Mouse (Mus musculus) urinary bladder, adult 18-20 months (tissue): Measurements from ENCODE around the gene Sult2b1.

Experiments
- DNase-seq, 2 experiments: peaks; one replicate each; pipeline ENCODE4 v3.0.0; 2022; ENCODE audit warnings: low spot score in 2 of 2, mixed read lengths in 2 of 2

Gene Sult2b1

DNA sequence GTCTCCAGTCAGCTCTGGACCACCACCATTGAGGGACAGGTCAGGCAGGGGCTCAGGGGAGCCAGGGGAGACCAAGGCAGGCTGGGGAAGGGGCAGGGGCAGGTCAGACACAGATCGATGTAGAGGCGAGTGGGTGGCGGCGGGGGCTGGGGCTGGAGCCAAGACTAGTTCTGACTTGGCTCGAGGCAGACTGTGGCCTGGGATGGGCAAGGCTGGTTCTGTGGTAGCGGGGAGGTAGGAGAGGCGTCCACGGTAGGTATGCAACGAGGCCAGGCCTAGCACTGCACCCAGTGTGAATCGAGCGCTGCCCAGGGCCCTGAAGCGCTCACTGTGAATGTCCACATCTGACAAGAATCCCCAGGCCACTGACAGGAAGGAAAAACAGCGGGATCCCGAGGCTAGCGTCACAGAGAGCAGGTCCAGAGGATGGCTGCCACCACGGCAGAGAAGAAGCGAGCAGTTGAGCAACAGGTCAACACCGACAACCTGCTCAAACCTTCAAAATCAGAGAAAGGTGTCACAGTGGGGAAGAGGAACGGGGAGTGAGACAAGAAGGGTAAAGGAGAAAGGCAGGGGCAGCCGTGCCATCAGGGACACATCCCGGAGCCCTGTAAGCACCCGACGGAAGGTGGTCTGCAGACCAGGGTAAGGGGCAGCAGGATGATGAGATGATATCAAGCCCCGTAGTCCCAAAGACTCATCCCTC is 73.0 kb downstream of the Sult2b1 start:
- DNase-seq, result no peak

- no peak for DNase-seq
These were observed 73.8 kb downstream of the Sult2b1 start for GRCm38 (mm10) chr7:45710477-45711191.

- no peak for DNase-seq
These were observed 74.7 kb downstream of the Sult2b1 start for GRCm38 (mm10) chr7:45709677-45710355.

GRCm38 (mm10) chr7:45709036-45709435 is 75.4 kb downstream of the Sult2b1 start:
- no peak for DNase-seq

GRCm38 (mm10) chr7:45708221-45708761 is 76.2 kb downstream of the Sult2b1 start:
- DNase-seq, result no peak

- peak; percentile 95 to 98 for DNase-seq
These were observed 77.0 kb downstream of the Sult2b1 start for GRCm38 (mm10) chr7:45707375-45707967.

GRCm38 (mm10) chr7:45706721-45707241 is 77.7 kb downstream of the Sult2b1 start:
- DNase-seq, result peak; percentile 85 to 86

DNA sequence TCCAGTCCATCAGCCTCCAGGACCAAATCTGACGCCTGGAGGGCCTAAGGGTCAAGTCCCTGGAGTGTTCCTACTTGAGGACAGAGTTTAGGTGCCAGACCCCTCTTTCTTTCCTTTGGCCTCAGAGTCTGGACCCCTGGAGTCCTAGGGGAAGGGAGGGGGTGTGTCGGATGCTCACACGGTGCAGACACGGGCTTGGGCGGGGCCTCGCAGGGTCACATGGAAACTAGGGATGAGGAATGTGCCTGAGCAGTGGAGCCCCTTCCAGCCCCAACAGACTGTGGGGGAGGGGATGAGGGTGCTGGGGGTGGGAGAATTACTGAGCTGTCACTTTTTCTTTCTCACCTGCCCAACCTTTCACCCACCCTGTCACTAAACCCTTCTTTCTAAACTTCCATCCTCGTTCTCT is 78.6 kb downstream of the Sult2b1 start:
- DNase-seq, result peak; percentile 76 to 85

DNA sequence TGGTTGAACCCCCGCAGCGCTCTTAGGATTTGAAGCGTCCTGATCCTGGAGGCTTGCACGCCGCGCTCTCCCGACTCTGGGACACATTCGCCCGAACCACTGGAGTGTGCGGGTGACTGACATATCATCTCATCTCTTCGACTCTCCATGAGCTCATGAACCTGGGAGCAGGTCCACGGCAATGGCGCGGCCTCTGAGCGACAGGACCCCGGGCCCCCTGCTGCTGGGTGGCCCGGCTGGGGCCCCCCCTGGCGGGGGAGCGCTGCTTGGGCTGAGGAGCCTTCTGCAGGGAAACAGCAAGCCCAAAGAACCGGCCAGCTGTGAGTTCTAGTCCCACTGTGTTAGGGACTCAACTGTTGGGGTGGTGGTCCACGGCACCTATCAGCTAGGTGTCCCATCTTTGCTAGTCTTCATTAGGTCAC is 79.0 kb downstream of the Sult2b1 start:
- no peak for DNase-seq

DNA sequence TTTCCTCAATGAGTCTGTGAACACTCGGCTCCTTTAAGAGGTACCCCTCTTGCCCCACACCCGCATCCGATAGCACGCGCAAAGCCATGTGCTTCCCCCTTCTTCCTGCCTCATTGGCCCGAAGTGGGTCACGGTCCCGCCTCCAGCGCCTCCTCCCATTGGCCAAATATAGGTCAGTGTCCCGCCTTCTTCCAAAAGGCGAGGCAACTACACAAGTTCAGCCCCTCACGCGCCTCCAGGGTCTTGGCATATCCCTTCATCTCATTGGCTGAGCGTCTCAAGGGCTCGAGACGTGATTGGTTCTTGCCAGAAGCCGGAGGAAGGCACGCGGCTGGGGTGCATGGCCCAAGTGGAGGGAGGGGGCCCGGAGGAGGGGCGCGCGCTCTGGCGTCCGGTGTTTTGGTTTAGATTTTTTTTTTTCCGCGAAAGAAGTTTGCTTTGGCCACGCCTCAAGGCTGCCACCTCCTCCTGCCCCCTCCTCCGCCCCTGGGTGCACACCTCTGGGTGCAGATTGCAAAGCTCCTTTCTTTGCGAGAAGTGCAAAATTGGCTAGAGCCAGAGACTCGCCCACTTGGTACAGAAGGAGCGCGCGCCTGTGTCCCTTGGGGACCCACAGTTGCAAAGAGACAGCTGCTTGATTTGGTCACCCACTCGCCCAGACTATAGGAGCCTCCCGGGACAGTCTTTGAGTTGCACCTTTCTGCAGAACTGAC is 79.6 kb downstream of the Sult2b1 start, which contains the start of gene Dbp:
TSS of gene Dbp (plus strand) at position 359 of the 713 bp plus-strand sequence.
- DNase-seq, result peak; percentile 95 to 99

DNA sequence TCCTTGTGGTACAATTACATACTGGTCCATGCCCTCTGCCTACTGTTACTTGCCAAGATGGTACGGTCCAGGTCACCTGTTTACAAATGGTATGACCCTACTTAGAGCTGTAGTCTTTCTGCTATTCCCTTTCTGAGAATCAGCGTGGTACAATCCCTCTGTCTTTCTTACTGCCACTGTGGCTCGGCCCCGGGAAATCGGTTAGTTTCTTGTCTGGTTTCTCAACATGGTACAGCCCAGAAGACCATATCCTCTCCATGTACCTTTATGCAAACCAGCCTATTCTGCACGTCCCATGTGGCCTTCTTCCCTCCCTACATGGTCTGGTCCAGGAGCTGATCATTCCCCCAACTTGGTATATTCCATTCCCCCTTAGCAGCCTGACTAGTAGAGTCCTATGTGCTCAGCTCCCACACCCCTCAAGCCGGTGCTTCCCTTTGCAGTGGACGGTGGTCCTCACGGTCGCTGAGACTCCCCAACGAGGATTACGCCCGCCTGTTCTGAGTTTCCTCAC is 80.4 kb downstream of the Sult2b1 start:
- DNase-seq, result peak in 1 of 2 experiments; percentile 60

DNA sequence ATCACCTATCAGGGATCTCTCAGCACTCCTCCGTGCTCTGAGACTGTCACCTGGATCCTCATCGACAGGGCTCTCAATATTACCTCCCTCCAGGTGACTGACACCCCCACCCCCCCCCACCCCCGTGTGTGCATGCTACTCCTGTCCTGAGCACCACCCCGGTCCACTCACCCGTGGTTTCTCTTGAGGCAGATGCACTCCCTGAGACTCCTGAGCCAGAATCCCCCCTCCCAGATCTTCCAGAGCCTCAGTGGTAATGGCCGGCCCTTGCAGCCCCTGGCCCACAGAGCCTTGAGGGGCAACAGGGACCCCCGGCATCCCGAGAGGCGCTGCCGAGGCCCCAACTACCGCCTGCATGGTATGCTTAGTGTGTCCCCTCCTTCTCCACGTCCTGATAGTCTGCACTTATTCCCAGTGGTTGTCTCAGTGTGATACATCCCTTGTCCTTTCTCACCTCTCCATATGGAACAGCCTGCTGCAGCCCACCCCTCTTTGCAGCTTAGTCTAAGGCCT is 80.9 kb downstream of the Sult2b1 start:
- DNase-seq, result no peak

DNA sequence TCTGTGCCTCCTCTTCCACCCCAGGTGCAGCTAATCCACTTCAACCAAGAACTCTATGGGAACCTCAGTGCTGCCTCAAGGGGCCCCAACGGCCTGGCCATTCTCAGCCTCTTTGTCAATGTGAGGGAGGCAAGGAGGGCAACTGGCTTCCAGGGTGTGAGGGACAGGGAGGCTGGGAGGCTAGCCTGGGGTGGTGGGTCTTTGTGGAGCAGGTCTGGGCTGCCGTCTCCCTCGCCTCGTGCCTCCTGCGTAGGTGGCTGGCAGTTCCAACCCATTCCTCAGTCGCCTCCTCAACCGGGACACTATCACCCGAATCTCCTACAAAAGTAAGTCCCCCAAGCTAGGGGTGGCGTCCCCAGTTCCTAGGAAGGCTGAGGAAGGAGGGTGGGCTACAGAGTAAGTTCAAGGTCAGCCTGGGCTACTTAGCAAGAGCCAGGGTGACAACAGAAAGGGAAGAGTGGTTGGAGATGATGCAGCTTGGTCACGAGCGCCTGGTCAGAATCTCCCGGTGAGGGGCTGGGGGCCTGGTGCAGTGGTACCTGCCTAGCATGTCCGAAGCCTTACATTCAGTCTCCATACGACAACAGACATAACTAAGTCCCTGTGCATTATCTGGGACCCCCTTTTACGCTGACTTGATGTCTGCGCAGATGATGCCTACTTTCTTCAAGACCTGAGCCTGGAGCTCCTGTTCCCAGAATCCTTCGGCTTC is 81.5 kb downstream of the Sult2b1 start:
- DNase-seq, result no peak

DNA sequence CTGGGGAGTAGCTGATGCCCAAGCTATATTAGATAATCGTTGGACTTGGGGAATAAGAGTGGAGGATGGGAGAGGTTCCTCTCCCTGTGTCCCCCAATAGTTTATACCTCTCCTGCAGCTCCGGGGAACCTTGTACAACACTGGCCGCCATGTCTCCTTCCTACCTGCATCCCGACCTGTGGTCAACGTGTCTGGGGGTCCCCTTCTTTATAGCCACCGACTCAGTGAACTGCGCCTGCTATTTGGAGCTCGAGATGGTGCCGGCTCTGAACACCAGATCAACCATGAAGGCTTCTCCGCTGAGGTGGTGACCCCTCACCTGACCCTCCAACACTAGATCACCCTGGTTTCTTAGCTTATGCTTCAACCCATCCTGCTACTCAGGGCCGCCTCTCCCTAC is 82.2 kb downstream of the Sult2b1 start:
- DNase-seq, result no peak

GRCm38 (mm10) chr7:45701607-45702006 is 82.9 kb downstream of the Sult2b1 start:
- no peak for DNase-seq

GRCm38 (mm10) chr7:45701072-45701471 is 83.4 kb downstream of the Sult2b1 start:
- no peak for DNase-seq

- DNase-seq, result peak in 1 of 2 experiments; percentile 75
These were observed 84.0 kb downstream of the Sult2b1 start for GRCm38 (mm10) chr7:45700301-45701015.

DNA sequence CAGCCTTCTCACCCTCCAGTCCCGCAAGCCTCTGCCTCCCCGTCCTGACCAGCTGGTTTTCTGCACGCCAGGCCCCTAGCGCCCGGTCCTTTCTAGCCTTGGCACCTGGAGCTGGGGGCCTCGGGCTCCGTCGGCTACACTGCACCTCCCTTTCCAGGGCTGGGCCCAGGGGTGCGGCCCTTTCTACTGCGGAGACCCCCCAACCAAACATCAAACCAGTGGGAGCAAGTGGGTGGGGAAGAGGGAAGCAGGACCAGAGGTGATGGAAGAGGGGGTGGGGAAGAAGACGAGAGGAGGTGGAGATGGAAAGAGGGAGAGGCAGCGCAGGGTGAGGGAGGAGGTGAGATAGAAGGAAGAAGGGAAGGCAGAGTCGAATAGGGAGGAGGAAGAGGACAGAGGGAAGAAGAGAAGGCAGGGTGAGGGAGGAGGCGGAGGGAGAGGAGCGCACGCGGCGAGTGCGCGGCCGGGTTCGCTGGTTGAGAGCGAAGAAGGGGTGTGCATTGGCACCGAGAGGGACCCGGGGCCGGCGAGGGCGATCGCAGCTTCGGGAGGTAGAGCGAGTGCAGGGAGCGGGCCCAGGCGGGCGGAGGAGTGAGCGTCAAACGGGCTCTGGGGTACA is 84.8 kb downstream of the Sult2b1 start, which contains the start of gene Car11:
TSS of gene Car11 (plus strand) at position 321 of the 619 bp plus-strand sequence.
- DNase-seq, result no peak

DNA sequence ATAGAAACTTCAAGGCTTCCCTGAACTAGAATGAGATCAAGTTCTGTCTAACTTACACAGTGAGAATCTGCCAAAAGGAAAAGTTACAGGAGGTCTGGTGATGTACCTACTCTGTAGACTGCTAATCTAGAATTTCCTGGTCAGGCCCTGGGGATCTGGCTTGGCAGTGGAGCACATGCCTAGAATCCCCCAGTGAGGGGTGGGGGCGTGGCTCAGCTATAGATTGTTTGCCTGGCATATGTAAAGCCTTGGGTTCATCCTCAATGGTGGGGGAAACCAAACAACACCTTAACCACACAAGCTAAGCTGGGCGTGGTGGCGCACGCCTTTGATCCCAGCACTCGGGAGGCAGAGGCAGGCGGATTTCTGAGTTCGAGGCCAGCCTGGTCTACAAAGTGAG is 86.6 kb downstream of the Sult2b1 start:
- DNase-seq, result no peak
